Mouse (Mus musculus): ENCODE measurements around the gene Esr2. TPM values are rescaled to one million over a fixed set of nuclear protein-coding genes. Genes with fewer than 3 reads are reported as not detected.
A peak's percentile ranks its signal among the peaks of the same experiment; 100 is the strongest.

Esr2 gene
- polyA plus RNA-seq, 1 experiment from 2014 or later: 0.46 TPM

- Histone ChIP-seq H3K27ac (ENCODE audit: low read length) (no peak overlapping the region), H3K4me2 (ENCODE audit: low read depth, low read length) (no peak overlapping the region), H3K9me3 (ENCODE audit: control insufficient read depth, low read length) (no peaks in the 10 kb centered on the region), H3K27me3 (ENCODE audit: control insufficient read depth, insufficient read depth, low read depth, low read length) (no peaks in the 10 kb centered on the region), H3K4me3 (ENCODE audit: low read length) (no peak overlapping the region), H3K4me1 (replicated peaks; ENCODE audit: control insufficient read depth, insufficient read depth, low read length) (peaks cover 17% of the 10 kb centered on the region), H3K36me3 (ENCODE audit: control insufficient read depth, insufficient read depth, low read length) (peaks cover 36% of the 10 kb centered on the region), H3K9ac (ENCODE audit: low read length) (no peak overlapping the region)
- peak; percentile 77 for ATAC-seq (ENCODE audit: low read depth)
- WGBS: 45% methylated on average over 30 of the region's 30 CpGs
Measured at GRCm38 (mm10) chr12:76095117-76096035, 81.7 kb downstream of the Esr2 start.

DNA sequence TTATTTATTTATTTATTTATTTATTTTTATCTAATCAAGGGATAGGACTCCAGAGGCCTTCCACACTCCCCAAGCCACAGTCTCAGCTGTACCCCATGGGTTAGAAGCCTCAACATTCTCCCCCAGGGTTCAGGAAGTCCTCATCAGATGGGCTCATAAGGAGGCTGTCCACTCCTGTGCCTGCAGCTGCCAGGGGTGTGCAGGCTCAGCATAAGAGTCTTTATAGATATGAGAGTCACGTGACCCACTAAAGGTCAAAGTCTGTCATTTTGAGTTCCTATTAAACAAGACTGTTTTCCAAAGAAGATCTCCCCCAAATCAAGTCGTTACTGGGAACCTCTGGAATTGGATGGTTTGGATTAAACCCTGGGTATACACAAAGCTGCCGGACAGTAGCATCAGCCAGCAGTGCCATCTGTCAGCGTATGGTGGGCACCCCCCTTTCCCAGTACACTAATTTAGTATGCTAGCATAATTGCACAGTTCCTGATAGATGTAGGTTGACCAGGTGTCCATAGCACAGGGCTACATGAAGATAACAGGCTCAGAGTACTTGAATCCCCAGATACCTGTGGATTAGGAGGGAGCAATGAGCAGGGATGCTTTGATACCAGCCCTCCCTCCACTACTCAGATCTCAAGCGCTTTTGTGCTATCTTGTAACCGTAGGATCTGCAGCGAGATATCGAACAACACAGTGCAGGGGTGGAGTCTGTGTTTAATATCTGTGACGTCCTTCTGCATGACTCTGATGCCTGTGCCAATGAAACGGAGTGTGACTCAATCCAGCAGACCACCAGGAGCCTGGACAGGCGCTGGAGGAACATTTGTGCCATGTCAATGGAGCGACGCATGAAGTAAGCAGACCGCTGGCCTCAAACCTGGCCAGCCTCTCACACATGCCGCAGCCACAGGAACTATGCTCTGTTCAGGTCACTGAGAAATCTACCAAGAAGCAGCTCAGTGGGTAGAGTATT is 83.2 kb downstream of the Esr2 start:
- Histone ChIP-seq H3K27me3 (ENCODE audit: control insufficient read depth, insufficient read depth, low read depth, low read length) (no peaks in the 10 kb centered on the region), H3K4me1 (replicated peaks; ENCODE audit: control insufficient read depth, insufficient read depth, low read length) (peaks cover 17% of the 10 kb centered on the region), H3K4me3 (ENCODE audit: low read length) (no peak overlapping the region), H3K9me3 (ENCODE audit: control insufficient read depth, low read length) (no peaks in the 10 kb centered on the region), H3K36me3 (ENCODE audit: control insufficient read depth, insufficient read depth, low read length) (peaks cover 22% of the 10 kb centered on the region), H3K4me2 (ENCODE audit: low read depth, low read length) (no peak overlapping the region), H3K9ac (ENCODE audit: low read length) (no peak overlapping the region), H3K27ac (ENCODE audit: low read length) (no peak overlapping the region)
- 78% methylated on average over 15 of the region's 15 CpGs for WGBS
- ATAC-seq (ENCODE audit: low read depth): 0 out of 2 replicates have a peak, but pooled peaks have one; percentile 44

GRCm38 (mm10) chr12:76092789-76093466 is 84.1 kb downstream of the Esr2 start:
- no peaks in the 10 kb centered on the region for H3K27me3 ChIP-seq (ENCODE audit: control insufficient read depth, insufficient read depth, low read depth, low read length)
- peaks cover 12% of the 10 kb centered on the region for H3K36me3 ChIP-seq (ENCODE audit: control insufficient read depth, insufficient read depth, low read length)
- no peak for ATAC-seq (ENCODE audit: low read depth)
- H3K4me3 ChIP-seq (ENCODE audit: low read length): no peak overlapping the region
- H3K9ac ChIP-seq (ENCODE audit: low read length): no peak overlapping the region
- H3K27ac ChIP-seq (ENCODE audit: low read length): no peak overlapping the region
- no peaks in the 10 kb centered on the region for H3K9me3 ChIP-seq (ENCODE audit: control insufficient read depth, low read length)
- no peak overlapping the region for H3K4me2 ChIP-seq (ENCODE audit: low read depth, low read length)
- peaks cover 17% of the 10 kb centered on the region for H3K4me1 ChIP-seq (replicated peaks; ENCODE audit: control insufficient read depth, insufficient read depth, low read length)
- 69% methylated on average over 11 of the region's 11 CpGs for WGBS

DNA sequence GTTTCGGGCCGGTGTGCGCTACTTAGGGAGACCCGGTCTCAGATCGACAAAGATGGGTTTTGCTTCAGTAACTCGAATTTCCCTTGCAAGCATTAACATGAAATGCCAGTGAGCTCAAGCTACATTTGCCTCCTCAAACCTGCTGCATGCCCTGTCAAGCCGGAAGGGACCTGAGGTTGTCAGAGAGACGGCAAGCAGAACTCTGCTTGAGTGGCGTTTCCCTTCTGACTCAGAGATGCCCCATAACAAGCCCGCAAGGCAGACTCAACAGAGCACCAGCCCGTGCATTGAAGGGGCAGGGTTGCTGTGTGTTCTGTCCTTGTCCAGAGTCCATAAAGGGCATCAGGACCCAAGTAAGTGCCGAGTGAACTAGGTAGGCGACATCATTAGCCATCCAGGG is 90.0 kb downstream of the Esr2 start:
- WGBS: 81% methylated on average over 13 of the region's 13 CpGs
- H3K36me3 ChIP-seq (ENCODE audit: control insufficient read depth, insufficient read depth, low read length): 0 out of 2 replicates have a peak, but pooled peaks cover 2% of the 10 kb centered on the region
- no peaks in the 10 kb centered on the region for H3K9me3 ChIP-seq (ENCODE audit: control insufficient read depth, low read length)
- no peak overlapping the region for H3K27ac ChIP-seq (ENCODE audit: low read length)
- no peak overlapping the region for H3K9ac ChIP-seq (ENCODE audit: low read length)
- ATAC-seq (ENCODE audit: low read depth): no peak
- no peak overlapping the region for H3K4me3 ChIP-seq (ENCODE audit: low read length)
- no peaks in the 10 kb centered on the region for H3K4me1 ChIP-seq (replicated peaks; ENCODE audit: control insufficient read depth, insufficient read depth, low read length)
- H3K4me2 ChIP-seq (ENCODE audit: low read depth, low read length): no peak overlapping the region
- no peaks in the 10 kb centered on the region for H3K27me3 ChIP-seq (ENCODE audit: control insufficient read depth, insufficient read depth, low read depth, low read length)

DNA sequence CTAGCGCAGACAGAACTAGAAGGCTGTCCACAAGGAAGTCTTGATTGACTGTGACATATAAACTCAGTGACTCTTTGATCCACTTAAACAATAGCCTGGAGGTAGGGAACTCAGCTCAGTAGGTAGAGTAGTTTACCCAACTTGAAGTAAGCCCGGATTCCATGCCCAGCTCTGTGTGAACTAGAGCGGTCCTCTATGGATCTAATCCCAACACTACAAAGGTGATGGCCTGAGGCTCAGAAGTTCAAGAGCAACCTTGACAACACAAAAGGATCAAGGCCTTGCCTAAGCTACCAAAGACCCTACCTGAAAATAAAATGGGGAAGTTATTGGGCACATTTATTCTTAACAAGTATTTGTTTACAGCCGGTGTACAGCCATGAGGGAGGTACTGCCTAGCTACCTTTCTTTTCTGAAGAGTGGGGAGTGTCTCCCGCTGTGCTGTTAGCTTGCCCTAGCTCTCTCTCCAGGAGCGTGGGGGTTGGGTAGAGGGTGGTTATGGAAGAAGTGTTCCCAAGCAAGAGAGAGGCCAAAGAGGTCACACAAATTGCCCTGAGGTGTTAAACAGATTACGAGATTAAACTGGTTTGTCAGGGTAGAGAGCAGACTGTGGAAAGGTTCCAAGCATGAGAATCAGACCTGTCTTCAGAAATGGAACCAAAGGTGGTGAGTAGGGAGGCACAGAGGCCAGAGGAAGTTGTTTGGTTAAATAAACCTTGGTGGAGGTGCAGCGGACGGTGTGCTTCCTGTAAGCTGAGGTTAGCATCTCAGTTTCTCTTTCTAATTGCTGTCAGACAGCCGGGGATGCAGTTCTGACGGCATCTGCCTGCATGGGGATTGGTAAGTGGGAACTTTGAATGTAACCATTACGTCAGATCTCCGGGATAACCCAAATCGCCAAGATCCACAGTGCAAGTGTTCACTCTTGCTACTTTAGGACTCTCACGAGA is 90.8 kb downstream of the Esr2 start:
- H3K27me3 ChIP-seq (ENCODE audit: control insufficient read depth, insufficient read depth, low read depth, low read length): no peaks in the 10 kb centered on the region
- 65% methylated on average over 15 of the region's 15 CpGs for WGBS
- no peak overlapping the region for H3K27ac ChIP-seq (ENCODE audit: low read length)
- no peaks in the 10 kb centered on the region for H3K9me3 ChIP-seq (ENCODE audit: control insufficient read depth, low read length)
- no peak overlapping the region for H3K4me2 ChIP-seq (ENCODE audit: low read depth, low read length)
- 0 out of 2 replicates have a peak, but pooled peaks cover 2% of the 10 kb centered on the region for H3K36me3 ChIP-seq (ENCODE audit: control insufficient read depth, insufficient read depth, low read length)
- ATAC-seq (ENCODE audit: low read depth): no peak
- no peak overlapping the region for H3K4me3 ChIP-seq (ENCODE audit: low read length)
- H3K9ac ChIP-seq (ENCODE audit: low read length): no peak overlapping the region
- peaks cover 7% of the 10 kb centered on the region for H3K4me1 ChIP-seq (replicated peaks; ENCODE audit: control insufficient read depth, insufficient read depth, low read length)

DNA sequence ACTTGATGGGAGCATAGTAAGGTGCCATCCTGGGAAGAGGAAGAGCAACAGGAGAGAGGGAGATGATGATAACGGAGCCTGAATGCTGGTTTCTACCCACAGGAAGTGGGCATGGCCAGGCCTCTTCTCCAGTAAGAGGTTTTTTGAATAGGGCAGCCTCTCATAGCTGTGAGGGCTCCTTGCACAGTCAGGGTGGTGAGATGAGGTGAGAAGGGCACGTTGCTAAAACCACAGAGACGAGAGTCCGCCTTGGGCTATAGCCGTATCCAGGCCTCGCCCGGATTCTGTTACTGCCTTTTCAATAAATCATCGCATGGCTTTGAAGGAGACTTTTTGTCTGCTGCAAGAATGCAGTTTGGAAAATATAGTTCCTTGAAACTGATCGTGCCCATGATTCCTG is 92.0 kb downstream of the Esr2 start:
- H3K27me3 ChIP-seq (ENCODE audit: control insufficient read depth, insufficient read depth, low read depth, low read length): no peaks in the 10 kb centered on the region
- ATAC-seq (ENCODE audit: low read depth): no peak
- H3K9me3 ChIP-seq (ENCODE audit: control insufficient read depth, low read length): no peaks in the 10 kb centered on the region
- H3K9ac ChIP-seq (ENCODE audit: low read length): no peak overlapping the region
- no peak overlapping the region for H3K4me2 ChIP-seq (ENCODE audit: low read depth, low read length)
- no peak overlapping the region for H3K27ac ChIP-seq (ENCODE audit: low read length)
- 0 out of 2 replicates have a peak, but pooled peaks cover 2% of the 10 kb centered on the region for H3K36me3 ChIP-seq (ENCODE audit: control insufficient read depth, insufficient read depth, low read length)
- peaks cover 19% of the 10 kb centered on the region for H3K4me1 ChIP-seq (replicated peaks; ENCODE audit: control insufficient read depth, insufficient read depth, low read length)
- WGBS: 76% methylated on average over 9 of the region's 9 CpGs
- H3K4me3 ChIP-seq (ENCODE audit: low read length): no peak overlapping the region

DNA sequence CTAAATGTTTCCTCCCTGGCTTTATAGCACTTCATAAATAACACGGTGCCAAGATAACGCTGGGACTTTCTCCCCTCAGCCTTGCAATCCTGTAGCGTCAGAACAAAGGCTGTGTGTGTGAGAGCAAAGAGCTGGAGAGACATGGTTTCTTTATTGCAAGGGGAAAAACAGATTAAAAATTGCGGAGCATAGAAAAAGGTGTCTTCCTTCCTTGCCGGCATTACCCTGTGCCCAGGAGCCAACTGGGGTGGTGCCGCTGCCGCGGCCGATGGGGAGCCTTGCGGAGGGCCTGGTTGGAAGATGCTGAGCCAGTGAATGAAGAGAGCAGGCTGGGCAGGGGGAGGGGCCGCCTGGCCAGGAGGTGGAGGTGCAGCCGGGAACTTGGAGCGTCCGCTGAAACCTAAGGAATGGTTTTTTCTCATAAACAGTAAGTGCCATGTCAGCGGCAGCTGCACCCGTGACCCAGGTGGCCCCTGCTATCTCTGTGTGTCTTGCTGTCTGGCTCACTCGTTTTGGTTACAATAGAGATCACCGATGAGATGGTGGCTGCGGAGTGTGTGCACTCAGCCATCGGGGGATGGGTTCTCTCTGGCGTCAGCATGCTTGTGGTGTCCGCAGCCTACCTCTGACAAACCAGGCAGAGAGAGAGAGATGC is 95.4 kb downstream of the Esr2 start:
- ATAC-seq (ENCODE audit: low read depth): peak; percentile 73
- peaks cover 19% of the 10 kb centered on the region for H3K4me1 ChIP-seq (replicated peaks; ENCODE audit: control insufficient read depth, insufficient read depth, low read length)
- peaks cover 8% of the 10 kb centered on the region for H3K36me3 ChIP-seq (ENCODE audit: control insufficient read depth, insufficient read depth, low read length)
- peak overlapping the region; percentile 25 for H3K4me3 ChIP-seq (ENCODE audit: low read length)
- H3K27me3 ChIP-seq (ENCODE audit: control insufficient read depth, insufficient read depth, low read depth, low read length): no peaks in the 10 kb centered on the region
- no peaks in the 10 kb centered on the region for H3K9me3 ChIP-seq (ENCODE audit: control insufficient read depth, low read length)
- WGBS: 9% methylated on average over 22 of the region's 22 CpGs
- H3K27ac ChIP-seq (ENCODE audit: low read length): no peak overlapping the region
- H3K9ac ChIP-seq (ENCODE audit: low read length): peak overlapping the region; percentile 11; the same call in 1 of the 2 replicates
- peak overlapping the region; percentile 47 for H3K4me2 ChIP-seq (ENCODE audit: low read depth, low read length)

All from lung, embryonic 16.5 days (tissue).